Mouse (Mus musculus): ENCODE measurements around the gene Plpp6. TPM values are rescaled to one million over a fixed set of nuclear protein-coding genes. Genes with fewer than 3 reads are reported as not detected.

Plpp6 gene
- 10.3 and 14.1 TPM in 2 replicates for polyA plus RNA-seq (2014; fragmentation: Nextera tagmentation; extraction: Ambion mirVana)

- peak; percentile 86 for ATAC-seq (ENCODE audit: insufficient number of reproducible peaks, insufficient read depth, low FRiP score, low read depth)
- Histone ChIP-seq H3K27ac (ENCODE audit: low read length) (peak within 1 kb of the TSS; percentile 63), H3K27me3 (ENCODE audit: control insufficient read depth, insufficient read depth, low read length) (no peaks in the 10 kb centered on the region), H3K4me2 (replicated peaks; ENCODE audit: low read depth, low read length) (peak within 1 kb of the TSS; percentile 84), H3K9me3 (ENCODE audit: control insufficient read depth, low read depth, low read length) (no peaks in the 10 kb centered on the region), H3K9ac (replicated peaks; ENCODE audit: low read depth, low read length) (peak within 1 kb of the TSS; percentile 49), H3K4me1 (ENCODE audit: control insufficient read depth, insufficient read depth, low read length) (peaks cover 5% of the 10 kb centered on the region; the same call in 1 of the 2 replicates), H3K4me3 (ENCODE audit: low read depth, low read length) (peak within 1 kb of the TSS; percentile 77), H3K36me3 (ENCODE audit: control insufficient read depth, insufficient read depth, low read length) (no peaks in the 10 kb centered on the region)
- WGBS = under 1% methylated on average over 71 of the region's 73 CpGs
Measured at GRCm38 (mm10) chr19:28963842-28964551, at the start of gene Plpp6. Plpp6 (plus strand) TSS chr19:28963953.

- Histone ChIP-seq H3K36me3 (ENCODE audit: control insufficient read depth, insufficient read depth, low read length) (no peaks in the 10 kb centered on the region), H3K4me3 (ENCODE audit: low read depth, low read length) (no peak overlapping the region), H3K4me2 (replicated peaks; ENCODE audit: low read depth, low read length) (no peak overlapping the region), H3K9me3 (ENCODE audit: control insufficient read depth, low read depth, low read length) (no peaks in the 10 kb centered on the region), H3K9ac (replicated peaks; ENCODE audit: low read depth, low read length) (no peak overlapping the region), H3K27ac (ENCODE audit: low read length) (no peak overlapping the region), H3K27me3 (ENCODE audit: control insufficient read depth, insufficient read depth, low read length) (no peaks in the 10 kb centered on the region), H3K4me1 (ENCODE audit: control insufficient read depth, insufficient read depth, low read length) (no peaks in the 10 kb centered on the region; the same call in 1 of the 2 replicates)
- 83% methylated on average over 6 of the region's 6 CpGs for WGBS
- ATAC-seq (ENCODE audit: insufficient number of reproducible peaks, insufficient read depth, low FRiP score, low read depth) = no peak
Measured at GRCm38 (mm10) chr19:28914598-28914997, 49.2 kb upstream of the Plpp6 start.

GRCm38 (mm10) chr19:28915602-28916250 is 48.0 kb upstream of the Plpp6 start:
- Histone ChIP-seq H3K4me1 (ENCODE audit: control insufficient read depth, insufficient read depth, low read length) (no peaks in the 10 kb centered on the region; the same call in 1 of the 2 replicates), H3K27ac (ENCODE audit: low read length) (no peak overlapping the region), H3K4me3 (ENCODE audit: low read depth, low read length) (no peak overlapping the region), H3K27me3 (ENCODE audit: control insufficient read depth, insufficient read depth, low read length) (no peaks in the 10 kb centered on the region), H3K4me2 (replicated peaks; ENCODE audit: low read depth, low read length) (no peak overlapping the region), H3K9me3 (ENCODE audit: control insufficient read depth, low read depth, low read length) (no peaks in the 10 kb centered on the region), H3K9ac (replicated peaks; ENCODE audit: low read depth, low read length) (no peak overlapping the region), H3K36me3 (ENCODE audit: control insufficient read depth, insufficient read depth, low read length) (no peaks in the 10 kb centered on the region)
- WGBS = 65% methylated on average over 2 of the region's 2 CpGs
- ATAC-seq (ENCODE audit: insufficient number of reproducible peaks, insufficient read depth, low FRiP score, low read depth) = no peak

GRCm38 (mm10) chr19:28916492-28916891 is 47.3 kb upstream of the Plpp6 start:
- Histone ChIP-seq H3K4me2 (replicated peaks; ENCODE audit: low read depth, low read length) (no peak overlapping the region), H3K27me3 (ENCODE audit: control insufficient read depth, insufficient read depth, low read length) (no peaks in the 10 kb centered on the region), H3K9ac (replicated peaks; ENCODE audit: low read depth, low read length) (no peak overlapping the region), H3K27ac (ENCODE audit: low read length) (no peak overlapping the region), H3K36me3 (ENCODE audit: control insufficient read depth, insufficient read depth, low read length) (no peaks in the 10 kb centered on the region), H3K4me3 (ENCODE audit: low read depth, low read length) (no peak overlapping the region), H3K4me1 (ENCODE audit: control insufficient read depth, insufficient read depth, low read length) (no peaks in the 10 kb centered on the region; the same call in 1 of the 2 replicates), H3K9me3 (ENCODE audit: control insufficient read depth, low read depth, low read length) (no peaks in the 10 kb centered on the region)
- WGBS = 21% methylated on average over 4 of the region's 4 CpGs
- ATAC-seq (ENCODE audit: insufficient number of reproducible peaks, insufficient read depth, low FRiP score, low read depth) = no peak

- Histone ChIP-seq H3K27me3 (ENCODE audit: control insufficient read depth, insufficient read depth, low read length) (no peaks in the 10 kb centered on the region), H3K36me3 (ENCODE audit: control insufficient read depth, insufficient read depth, low read length) (no peaks in the 10 kb centered on the region), H3K9me3 (ENCODE audit: control insufficient read depth, low read depth, low read length) (no peaks in the 10 kb centered on the region), H3K4me2 (replicated peaks; ENCODE audit: low read depth, low read length) (no peak overlapping the region), H3K4me3 (ENCODE audit: low read depth, low read length) (no peak overlapping the region), H3K27ac (ENCODE audit: low read length) (no peak overlapping the region), H3K4me1 (ENCODE audit: control insufficient read depth, insufficient read depth, low read length) (no peaks in the 10 kb centered on the region; the same call in 1 of the 2 replicates), H3K9ac (replicated peaks; ENCODE audit: low read depth, low read length) (no peak overlapping the region)
- no peak for ATAC-seq (ENCODE audit: insufficient number of reproducible peaks, insufficient read depth, low FRiP score, low read depth)
- 84% methylated on average over 5 of the region's 5 CpGs for WGBS
Measured at GRCm38 (mm10) chr19:28917839-28918238, 45.9 kb upstream of the Plpp6 start.

GRCm38 (mm10) chr19:28926366-28926765 is 37.4 kb upstream of the Plpp6 start:
- no peak for ATAC-seq (ENCODE audit: insufficient number of reproducible peaks, insufficient read depth, low FRiP score, low read depth)
- Histone ChIP-seq H3K4me2 (replicated peaks; ENCODE audit: low read depth, low read length) (no peak overlapping the region), H3K9ac (replicated peaks; ENCODE audit: low read depth, low read length) (no peak overlapping the region), H3K4me1 (ENCODE audit: control insufficient read depth, insufficient read depth, low read length) (no peaks in the 10 kb centered on the region), H3K4me3 (ENCODE audit: low read depth, low read length) (no peak overlapping the region), H3K36me3 (ENCODE audit: control insufficient read depth, insufficient read depth, low read length) (no peaks in the 10 kb centered on the region), H3K27me3 (ENCODE audit: control insufficient read depth, insufficient read depth, low read length) (no peaks in the 10 kb centered on the region), H3K27ac (ENCODE audit: low read length) (no peak overlapping the region), H3K9me3 (ENCODE audit: control insufficient read depth, low read depth, low read length) (no peaks in the 10 kb centered on the region)
- 84% methylated on average over 5 of the region's 5 CpGs for WGBS

- no peaks in the 10 kb centered on the region for H3K9me3 ChIP-seq (ENCODE audit: control insufficient read depth, low read depth, low read length)
- H3K4me2 ChIP-seq (replicated peaks; ENCODE audit: low read depth, low read length) = no peak overlapping the region
- no peaks in the 10 kb centered on the region for H3K36me3 ChIP-seq (ENCODE audit: control insufficient read depth, insufficient read depth, low read length)
- no peaks in the 10 kb centered on the region for H3K4me1 ChIP-seq (ENCODE audit: control insufficient read depth, insufficient read depth, low read length)
- no peaks in the 10 kb centered on the region for H3K27me3 ChIP-seq (ENCODE audit: control insufficient read depth, insufficient read depth, low read length)
- H3K4me3 ChIP-seq (ENCODE audit: low read depth, low read length) = no peak overlapping the region
- H3K9ac ChIP-seq (replicated peaks; ENCODE audit: low read depth, low read length) = no peak overlapping the region
- no peak for ATAC-seq (ENCODE audit: insufficient number of reproducible peaks, insufficient read depth, low FRiP score, low read depth)
- no peak overlapping the region for H3K27ac ChIP-seq (ENCODE audit: low read length)
- 49% methylated on average over 4 of the region's 4 CpGs for WGBS
Measured at GRCm38 (mm10) chr19:28927396-28927795, 36.4 kb upstream of the Plpp6 start.

GRCm38 (mm10) chr19:28929034-28929433 is 34.7 kb upstream of the Plpp6 start:
- H3K4me2 ChIP-seq (replicated peaks; ENCODE audit: low read depth, low read length) = no peak overlapping the region
- H3K27me3 ChIP-seq (ENCODE audit: control insufficient read depth, insufficient read depth, low read length) = no peaks in the 10 kb centered on the region
- no peak overlapping the region for H3K4me3 ChIP-seq (ENCODE audit: low read depth, low read length)
- no peaks in the 10 kb centered on the region for H3K9me3 ChIP-seq (ENCODE audit: control insufficient read depth, low read depth, low read length)
- no peaks in the 10 kb centered on the region for H3K4me1 ChIP-seq (ENCODE audit: control insufficient read depth, insufficient read depth, low read length)
- no peaks in the 10 kb centered on the region for H3K36me3 ChIP-seq (ENCODE audit: control insufficient read depth, insufficient read depth, low read length)
- no peak for ATAC-seq (ENCODE audit: insufficient number of reproducible peaks, insufficient read depth, low FRiP score, low read depth)
- H3K27ac ChIP-seq (ENCODE audit: low read length) = no peak overlapping the region
- H3K9ac ChIP-seq (replicated peaks; ENCODE audit: low read depth, low read length) = no peak overlapping the region

Data from stomach, embryonic 14.5 days (tissue).